Mouse (Mus musculus) stomach, embryonic 15.5 days (tissue): ENCODE results near the gene Nutf2. TPM values are rescaled to one million over a fixed set of nuclear protein-coding genes. Genes with fewer than 3 reads are reported as not detected.
A peak's percentile ranks its signal among the peaks of the same experiment; 100 is the strongest.

ENCODE experiments used
- ATAC-seq: fragments of 200-750 bp; cut with Nextera tagmentation; 2 replicates; pipeline ENCODE4 v1.8.0; 2017; ENCODE audit warnings: low read depth, moderate number of reproducible peaks, moderate TSS enrichment; ENCODE audit not compliant: insufficient read depth, low FRiP score
- H3K27ac ChIP-seq: fragments of 300-500 bp; sonication (generic); 2 replicates; pipeline ENCODE4 v1.5.1; 2015; ENCODE audit warnings: mild to moderate bottlenecking, inconsistent platforms
- H3K27me3 ChIP-seq: fragments of 300-500 bp; sonication (generic); replicated peaks from 2 replicates; pipeline ENCODE4 v1.6.1; 2015; ENCODE audit warnings: inconsistent platforms
- H3K36me3 ChIP-seq: fragments of 300-500 bp; sonication (generic); 2 replicates; pipeline ENCODE4 v1.6.1; 2015; ENCODE audit warnings: inconsistent platforms
- H3K4me1 ChIP-seq: fragments of 300-500 bp; sonication (generic); 2 replicates; pipeline ENCODE4 v1.6.1; 2015; ENCODE audit warnings: inconsistent platforms
- H3K4me2 ChIP-seq: fragments of 300-500 bp; sonication (generic); 2 replicates; pipeline ENCODE4 v1.6.1; 2015; ENCODE audit warnings: mild to moderate bottlenecking, inconsistent platforms
- H3K4me3 ChIP-seq: fragments of 300-500 bp; sonication (generic); replicated peaks from 2 replicates; pipeline ENCODE4 v1.5.1; 2015; ENCODE audit warnings: inconsistent platforms
- H3K9ac ChIP-seq: fragments of 300-500 bp; sonication (generic); 2 replicates; pipeline ENCODE4 v1.6.1; 2015; ENCODE audit warnings: inconsistent platforms
- H3K9me3 ChIP-seq: fragments of 300-500 bp; sonication (generic); 2 replicates; pipeline ENCODE4 v1.6.1; 2016; ENCODE audit warnings: inconsistent platforms
- WGBS: fragments of 180-500 bp; shearing (Covaris S2); methylation state at CpG from one replicate; pipeline ENCODE4 v1.1.7; 2015; 5-methylcytosine and 5-hydroxymethylcytosine counted together
- polyA plus RNA-seq: library from polyadenylated mRNA; unstranded; fragments of >200 nt; fragmentation: Nextera tagmentation; extraction: Ambion mirVana; gene quantifications from 2 replicates; pipeline ENCODE4 v1.2.1, GENCODE M21; 2015

The Nutf2 gene
- polyA plus RNA-seq, 1 experiment from 2014 or later = 151 TPM

- H3K4me2 ChIP-seq = peak overlapping the region; percentile 77
- H3K9ac ChIP-seq = peak overlapping the region; percentile 77
- peak overlapping the region; percentile 87 for H3K27ac ChIP-seq
- no peaks in the 10 kb centered on the region for H3K27me3 ChIP-seq
- ATAC-seq = peak; percentile 0; the same call in 1 of the 2 replicates
- WGBS = under 1% methylated on average over 71 of the region's 71 CpGs
- peaks cover 34% of the 10 kb centered on the region for H3K4me1 ChIP-seq
- peaks cover 5% of the 10 kb centered on the region; the same call in 1 of the 2 replicates for H3K36me3 ChIP-seq
- no peaks in the 10 kb centered on the region for H3K9me3 ChIP-seq
- H3K4me3 ChIP-seq = peak overlapping the region; percentile 87
These were observed 4.9 kb upstream of the Nutf2 start for GRCm38 (mm10) chr8:105855248-105856167.

DNA sequence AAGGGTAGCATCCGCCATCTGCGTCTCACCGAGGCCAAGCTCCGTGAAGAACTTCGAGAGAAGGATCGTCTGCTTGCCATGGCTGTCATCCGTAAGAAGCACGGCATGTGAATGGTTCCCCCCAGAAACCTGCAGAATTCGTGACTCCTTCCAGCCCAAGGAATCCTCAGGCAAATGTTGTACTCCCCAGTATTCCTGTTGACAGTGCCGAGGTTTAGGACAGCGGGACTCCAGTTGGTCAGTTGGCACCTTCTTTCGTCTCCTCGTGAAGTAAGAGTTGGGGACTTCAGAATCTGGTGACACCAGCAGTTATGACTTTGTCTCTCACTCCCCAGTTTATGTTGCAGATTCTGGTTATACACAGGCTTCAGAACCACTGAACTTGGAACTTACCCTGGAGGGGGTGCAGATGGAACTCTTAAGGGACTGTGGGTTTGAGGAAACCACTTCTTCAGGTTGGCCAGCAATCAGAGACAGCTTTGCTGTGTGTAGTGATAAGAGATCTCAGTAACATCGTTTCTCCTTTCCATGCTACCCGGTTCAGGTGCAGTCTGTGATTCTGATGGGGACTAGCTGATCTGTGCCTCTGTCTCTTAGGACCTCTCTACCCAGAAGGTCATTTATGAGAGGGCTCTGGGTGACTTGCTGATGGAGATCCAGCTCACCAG, 4.1 kb upstream of the Nutf2 start:
- Histone ChIP-seq H3K27me3 (no peaks in the 10 kb centered on the region), H3K9me3 (no peaks in the 10 kb centered on the region), H3K36me3 (peaks cover 5% of the 10 kb centered on the region; the same call in 1 of the 2 replicates), H3K4me2 (peak overlapping the region; percentile 77), H3K27ac (peak overlapping the region; percentile 87; the same call in 1 of the 2 replicates), H3K4me3 (peak overlapping the region; percentile 87), H3K9ac (peak overlapping the region; percentile 77; the same call in 1 of the 2 replicates), H3K4me1 (peaks cover 30% of the 10 kb centered on the region)
- 12% methylated on average over 15 of the region's 15 CpGs for WGBS
- no peak for ATAC-seq

- Histone ChIP-seq H3K9me3 (no peaks in the 10 kb centered on the region), H3K27me3 (no peaks in the 10 kb centered on the region), H3K27ac (no peak overlapping the region; the same call in 1 of the 2 replicates), H3K9ac (no peak overlapping the region), H3K4me2 (no peak overlapping the region), H3K36me3 (peaks cover 6% of the 10 kb centered on the region; the same call in 1 of the 2 replicates), H3K4me3 (no peak overlapping the region), H3K4me1 (peaks cover 30% of the 10 kb centered on the region)
- 87% methylated on average over 5 of the region's 5 CpGs for WGBS
- no peak for ATAC-seq
These were observed 1.9 kb upstream of the Nutf2 start for GRCm38 (mm10) chr8:105858495-105858894.

DNA sequence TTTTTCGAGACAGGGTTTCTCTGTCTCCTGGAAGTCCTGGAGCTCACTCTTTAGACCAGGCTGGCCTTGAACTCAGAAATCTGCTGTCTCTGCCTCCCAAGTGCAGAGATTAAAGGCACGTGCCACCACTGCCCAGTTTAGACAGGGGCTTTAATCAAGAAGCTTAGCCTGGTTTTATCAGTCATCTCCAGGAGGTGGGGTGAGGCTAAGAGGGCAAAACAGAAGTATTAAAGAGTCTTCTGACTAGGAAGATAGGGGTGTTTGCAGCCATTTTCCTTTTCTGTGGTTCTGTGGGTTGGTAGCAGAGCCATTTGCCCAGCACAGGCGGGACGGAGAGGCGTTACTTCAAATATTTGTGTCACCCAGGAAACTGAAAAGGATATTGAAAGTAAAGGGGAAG, 1.1 kb upstream of the Nutf2 start:
- Histone ChIP-seq H3K27ac (peak overlapping the region; percentile 91), H3K36me3 (peaks cover 9% of the 10 kb centered on the region; the same call in 1 of the 2 replicates), H3K4me3 (no peak overlapping the region), H3K9me3 (no peaks in the 10 kb centered on the region), H3K4me2 (peak overlapping the region; percentile 50), H3K9ac (no peak overlapping the region), H3K27me3 (no peaks in the 10 kb centered on the region), H3K4me1 (peaks cover 34% of the 10 kb centered on the region)
- 44% methylated on average over 5 of the region's 5 CpGs for WGBS
- ATAC-seq = no peak

GRCm38 (mm10) chr8:105861951-105862350, 1.6 kb downstream of the Nutf2 start:
- WGBS = 14% methylated on average over 1 of the region's 1 CpGs
- H3K36me3 ChIP-seq = peaks cover 16% of the 10 kb centered on the region
- peak overlapping the region; percentile 73 for H3K4me3 ChIP-seq
- H3K4me2 ChIP-seq = peak overlapping the region; percentile 72
- H3K4me1 ChIP-seq = peaks cover 23% of the 10 kb centered on the region
- H3K27ac ChIP-seq = no peak overlapping the region
- H3K9ac ChIP-seq = no peak overlapping the region
- H3K9me3 ChIP-seq = no peaks in the 10 kb centered on the region
- H3K27me3 ChIP-seq = no peaks in the 10 kb centered on the region
- no peak for ATAC-seq

DNA sequence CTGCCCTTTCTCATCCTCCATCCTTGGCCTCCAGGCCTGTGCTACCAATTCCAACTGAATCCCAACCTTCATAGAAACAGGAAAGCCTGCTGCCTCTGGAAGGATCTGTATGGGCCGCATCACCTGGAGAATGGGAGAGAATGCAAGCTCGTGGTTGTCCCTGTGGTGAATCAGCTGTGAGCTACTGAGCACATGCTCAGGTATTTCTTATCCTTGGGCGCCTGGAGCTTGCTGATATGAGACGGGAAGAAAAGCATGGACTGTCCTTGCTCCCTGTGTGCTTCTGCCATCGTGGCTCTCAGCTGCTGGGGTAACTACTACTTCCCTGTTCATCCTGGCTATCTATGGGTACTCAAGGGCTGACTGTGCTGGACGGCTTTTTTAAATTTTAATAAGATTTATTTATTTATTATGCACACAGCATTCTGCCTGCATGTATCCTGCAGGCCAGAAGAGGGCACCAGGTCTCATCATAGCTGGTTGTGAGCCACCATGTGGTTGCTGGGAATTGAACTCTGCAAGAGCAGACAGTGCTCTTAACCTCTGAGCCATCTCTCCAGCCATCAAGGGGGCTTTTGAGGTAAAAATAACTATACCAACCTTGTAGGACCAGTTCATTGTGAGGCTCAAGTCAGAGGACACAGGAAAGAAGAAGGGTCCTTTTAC, 6.1 kb downstream of the Nutf2 start:
- no peaks in the 10 kb centered on the region for H3K9me3 ChIP-seq
- no peak overlapping the region for H3K27ac ChIP-seq
- no peak for ATAC-seq
- no peak overlapping the region for H3K4me3 ChIP-seq
- H3K27me3 ChIP-seq = no peaks in the 10 kb centered on the region
- H3K4me2 ChIP-seq = no peak overlapping the region
- no peak overlapping the region for H3K9ac ChIP-seq
- H3K36me3 ChIP-seq = peaks cover 32% of the 10 kb centered on the region
- 79% methylated on average over 6 of the region's 6 CpGs for WGBS
- 0 out of 2 replicates have a peak, but pooled peaks cover 4% of the 10 kb centered on the region for H3K4me1 ChIP-seq

DNA sequence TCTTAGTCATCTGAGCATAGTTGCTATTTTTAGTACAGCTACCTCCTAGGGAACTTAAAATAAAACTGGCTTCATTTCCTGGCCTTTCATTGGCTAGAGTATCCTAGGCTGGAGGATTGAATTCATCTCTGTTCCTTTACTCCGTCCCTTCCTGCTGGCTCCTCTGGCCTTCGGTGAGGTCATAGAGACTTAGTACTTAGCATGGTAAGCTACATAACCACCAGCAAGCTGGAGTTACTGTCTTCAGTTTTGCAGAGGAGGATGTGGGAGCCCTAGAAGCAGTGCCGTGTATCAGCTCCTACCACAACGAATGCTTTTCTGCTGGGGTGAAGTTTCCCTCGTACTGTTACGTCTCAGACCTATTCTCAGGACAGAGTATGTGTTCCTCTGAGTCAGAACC, 13.9 kb downstream of the Nutf2 start:
- no peaks in the 10 kb centered on the region for H3K9me3 ChIP-seq
- ATAC-seq = no peak
- H3K4me3 ChIP-seq = no peak overlapping the region
- H3K4me1 ChIP-seq = no peaks in the 10 kb centered on the region
- no peak overlapping the region for H3K27ac ChIP-seq
- 83% methylated on average over 6 of the region's 6 CpGs for WGBS
- H3K36me3 ChIP-seq = peaks cover 44% of the 10 kb centered on the region
- H3K4me2 ChIP-seq = no peak overlapping the region
- H3K9ac ChIP-seq = no peak overlapping the region
- H3K27me3 ChIP-seq = no peaks in the 10 kb centered on the region

GRCm38 (mm10) chr8:105880754-105881520, 20.6 kb downstream of the Nutf2 start, which contains the start of gene Edc4:
Edc4 (plus strand) TSS chr8:105880881.
- Histone ChIP-seq H3K36me3 (peaks cover 42% of the 10 kb centered on the region), H3K4me1 (peaks cover 21% of the 10 kb centered on the region), H3K27me3 (no peaks in the 10 kb centered on the region), H3K9ac (peak within 1 kb of the TSS; percentile 90), H3K4me3 (peak within 1 kb of the TSS; percentile 91), H3K4me2 (peak within 1 kb of the TSS; percentile 86), H3K9me3 (no peaks in the 10 kb centered on the region), H3K27ac (no peak within 1 kb of the TSS)
- ATAC-seq = peak; percentile 91
- under 1% methylated on average over 45 of the region's 45 CpGs for WGBS

GRCm38 (mm10) chr8:105889756-105890465, 29.5 kb downstream of the Nutf2 start:
- Histone ChIP-seq H3K4me3 (no peak overlapping the region), H3K27ac (no peak overlapping the region), H3K9me3 (no peaks in the 10 kb centered on the region), H3K36me3 (peaks cover 72% of the 10 kb centered on the region), H3K4me1 (peaks cover 4% of the 10 kb centered on the region; the same call in 1 of the 2 replicates), H3K9ac (no peak overlapping the region), H3K4me2 (no peak overlapping the region), H3K27me3 (no peaks in the 10 kb centered on the region)
- 94% methylated on average over 12 of the region's 12 CpGs for WGBS
- ATAC-seq = no peak

DNA sequence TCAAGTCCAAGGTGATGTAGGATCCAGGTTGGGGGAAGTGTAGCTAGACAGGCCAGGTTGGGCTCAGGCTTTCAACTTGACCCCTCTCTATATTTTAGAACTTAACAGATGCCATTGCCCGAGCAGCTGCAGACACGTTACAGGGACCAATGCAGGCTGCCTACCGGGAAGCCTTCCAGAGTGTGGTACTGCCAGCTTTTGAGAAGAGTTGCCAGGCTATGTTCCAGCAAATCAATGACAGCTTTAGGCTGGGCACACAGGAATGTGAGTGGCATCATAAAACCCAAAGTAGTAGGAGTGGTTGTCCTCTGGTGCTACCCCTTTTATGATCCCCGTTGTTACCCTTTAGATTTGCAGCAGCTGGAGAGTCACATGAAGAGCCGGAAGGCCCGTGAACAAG, 30.5 kb downstream of the Nutf2 start:
- no peak for ATAC-seq
- Histone ChIP-seq H3K4me2 (no peak overlapping the region), H3K9ac (no peak overlapping the region), H3K36me3 (peaks cover 67% of the 10 kb centered on the region), H3K9me3 (no peaks in the 10 kb centered on the region), H3K27ac (no peak overlapping the region), H3K4me3 (no peak overlapping the region), H3K4me1 (peaks cover 4% of the 10 kb centered on the region; the same call in 1 of the 2 replicates), H3K27me3 (no peaks in the 10 kb centered on the region)
- 95% methylated on average over 6 of the region's 6 CpGs for WGBS
